Mouse (Mus musculus): ENCODE results near the gene Wdr92. TPM values are rescaled to one million over a fixed set of nuclear protein-coding genes. Genes with fewer than 3 reads are reported as not detected.

Wdr92 gene
- 30.0 and 31.0 TPM in 2 replicates for polyA plus RNA-seq (2016; fragmentation: Nextera tagmentation; extraction: Ambion mirVana)

GRCm38 (mm10) chr11:17181807-17182206 is at the start of gene Wdr92:
TSS of gene Wdr92 (plus strand) at chr11:17182107.
- WGBS = 90% methylated on average over 3 of the region's 3 CpGs

GRCm38 (mm10) chr11:17135638-17136037 is 46.3 kb upstream of the Wdr92 start:
- WGBS = 11% methylated on average over 6 of the region's 6 CpGs
- Histone ChIP-seq H3K36me3 (no peaks in the 10 kb centered on the region), H3K27me3 (ENCODE audit: low read depth, poor library complexity, severe bottlenecking) (peaks cover 5% of the 10 kb centered on the region; the same call in 1 of the 2 replicates), H3K27ac (replicated peaks) (no peak overlapping the region), H3K4me3 (no peak overlapping the region), H3K9me3 (replicated peaks) (no peaks in the 10 kb centered on the region), H3K4me1 (peaks cover 8% of the 10 kb centered on the region)
- no peak for DNase-seq (ENCODE audit: low spot score)

More at GRCm38 (mm10) chr11:17181807-17182206, at the start of gene Wdr92:
- no peak within 1 kb of the TSS for H3K27ac ChIP-seq (replicated peaks)
- H3K9me3 ChIP-seq (replicated peaks) = no peaks in the 10 kb centered on the region
- no peaks in the 10 kb centered on the region for H3K27me3 ChIP-seq (ENCODE audit: low read depth, poor library complexity, severe bottlenecking)
- H3K36me3 ChIP-seq = peaks cover 7% of the 10 kb centered on the region
- no peak for DNase-seq (ENCODE audit: low spot score)
- no peak within 1 kb of the TSS for H3K4me3 ChIP-seq
- H3K4me1 ChIP-seq = peaks cover 3% of the 10 kb centered on the region; the same call in 1 of the 2 replicates

GRCm38 (mm10) chr11:17138306-17139033 is 43.4 kb upstream of the Wdr92 start:
- Histone ChIP-seq H3K4me1 (peaks cover 8% of the 10 kb centered on the region), H3K36me3 (no peaks in the 10 kb centered on the region), H3K27me3 (ENCODE audit: low read depth, poor library complexity, severe bottlenecking) (peaks cover 5% of the 10 kb centered on the region; the same call in 1 of the 2 replicates), H3K4me3 (no peak overlapping the region), H3K27ac (replicated peaks) (no peak overlapping the region), H3K9me3 (replicated peaks) (no peaks in the 10 kb centered on the region)
- DNase-seq (ENCODE audit: low spot score) = no peak
- WGBS = 75% methylated on average over 6 of the region's 6 CpGs

- Histone ChIP-seq H3K4me1 (peaks cover 27% of the 10 kb centered on the region), H3K4me3 (peak within 1 kb of the TSS; percentile 98), H3K36me3 (no peaks in the 10 kb centered on the region), H3K27me3 (ENCODE audit: low read depth, poor library complexity, severe bottlenecking) (no peaks in the 10 kb centered on the region), H3K27ac (replicated peaks) (peak within 1 kb of the TSS; percentile 97), H3K9me3 (replicated peaks) (no peaks in the 10 kb centered on the region)
- peak; percentile 96 for DNase-seq (ENCODE audit: low spot score)
- WGBS = under 1% methylated on average over 89 of the region's 89 CpGs
Observed at GRCm38 (mm10) chr11:17158858-17159737, 22.8 kb upstream of the Wdr92 start, which contains the start of gene Ppp3r1. TSS of gene Ppp3r1 (plus strand) at chr11:17159263.

- Histone ChIP-seq H3K4me3 (peak overlapping the region; percentile 98), H3K4me1 (peaks cover 29% of the 10 kb centered on the region), H3K9me3 (replicated peaks) (no peaks in the 10 kb centered on the region), H3K27ac (replicated peaks) (peak overlapping the region; percentile 97), H3K27me3 (ENCODE audit: low read depth, poor library complexity, severe bottlenecking) (no peaks in the 10 kb centered on the region), H3K36me3 (no peaks in the 10 kb centered on the region)
- peak; percentile 59 for DNase-seq (ENCODE audit: low spot score)
- whole genome bisulfite sequencing = under 1% methylated on average over 38 of the region's 46 CpGs
Observed at GRCm38 (mm10) chr11:17159738-17160241, 22.1 kb upstream of the Wdr92 start.

- peak; percentile 46 for DNase-seq (ENCODE audit: low spot score)
- H3K27me3 ChIP-seq (ENCODE audit: low read depth, poor library complexity, severe bottlenecking) = no peaks in the 10 kb centered on the region
- peaks cover 29% of the 10 kb centered on the region for H3K4me1 ChIP-seq
- H3K9me3 ChIP-seq (replicated peaks) = no peaks in the 10 kb centered on the region
- peak overlapping the region; percentile 98 for H3K4me3 ChIP-seq
- WGBS = 3% methylated on average over 12 of the region's 12 CpGs
- no peaks in the 10 kb centered on the region for H3K36me3 ChIP-seq
- peak overlapping the region; percentile 97 for H3K27ac ChIP-seq (replicated peaks)
Observed at GRCm38 (mm10) chr11:17160242-17160641, 21.7 kb upstream of the Wdr92 start.

GRCm38 (mm10) chr11:17163956-17164355 is 18.0 kb upstream of the Wdr92 start:
- Histone ChIP-seq H3K4me3 (no peak overlapping the region), H3K27ac (replicated peaks) (no peak overlapping the region), H3K27me3 (ENCODE audit: low read depth, poor library complexity, severe bottlenecking) (no peaks in the 10 kb centered on the region), H3K36me3 (no peaks in the 10 kb centered on the region), H3K4me1 (peaks cover 22% of the 10 kb centered on the region), H3K9me3 (replicated peaks) (no peaks in the 10 kb centered on the region)
- no peak for DNase-seq (ENCODE audit: low spot score)
- WGBS = 75% methylated on average over 1 of the region's 1 CpGs

GRCm38 (mm10) chr11:17166627-17167026 is 15.3 kb upstream of the Wdr92 start:
- no peak overlapping the region for H3K4me3 ChIP-seq
- peaks cover 12% of the 10 kb centered on the region for H3K4me1 ChIP-seq
- 0 out of 2 replicates have a peak, but pooled peaks cover 2% of the 10 kb centered on the region for H3K36me3 ChIP-seq
- H3K9me3 ChIP-seq (replicated peaks) = no peaks in the 10 kb centered on the region
- no peak overlapping the region for H3K27ac ChIP-seq (replicated peaks)
- 86% methylated on average over 7 of the region's 7 CpGs for whole genome bisulfite sequencing
- no peaks in the 10 kb centered on the region for H3K27me3 ChIP-seq (ENCODE audit: low read depth, poor library complexity, severe bottlenecking)
- DNase-seq (ENCODE audit: low spot score) = no peak

- Histone ChIP-seq H3K9me3 (replicated peaks) (peaks cover 14% of the 10 kb centered on the region; the same call in 1 of the 2 replicates), H3K36me3 (peaks cover 26% of the 10 kb centered on the region), H3K4me3 (no peak overlapping the region), H3K4me1 (0 out of 2 replicates have a peak, but pooled peaks cover 4% of the 10 kb centered on the region), H3K27me3 (ENCODE audit: low read depth, poor library complexity, severe bottlenecking) (no peaks in the 10 kb centered on the region), H3K27ac (replicated peaks) (no peak overlapping the region)
- 93% methylated on average over 2 of the region's 2 CpGs for WGBS
- DNase-seq (ENCODE audit: low spot score) = no peak
Observed at GRCm38 (mm10) chr11:17169262-17169661, 12.6 kb upstream of the Wdr92 start.

GRCm38 (mm10) chr11:17170938-17171729 is 10.8 kb upstream of the Wdr92 start:
- WGBS = 95% methylated on average over 1 of the region's 1 CpGs

GRCm38 (mm10) chr11:17172300-17172699 is 9.6 kb upstream of the Wdr92 start:
- Histone ChIP-seq H3K36me3 (peaks cover 29% of the 10 kb centered on the region), H3K27me3 (ENCODE audit: low read depth, poor library complexity, severe bottlenecking) (no peaks in the 10 kb centered on the region), H3K4me1 (0 out of 2 replicates have a peak, but pooled peaks cover 4% of the 10 kb centered on the region), H3K4me3 (no peak overlapping the region), H3K27ac (replicated peaks) (no peak overlapping the region), H3K9me3 (replicated peaks) (peaks cover 21% of the 10 kb centered on the region; the same call in 1 of the 2 replicates)
- WGBS = 95% methylated on average over 4 of the region's 4 CpGs
- no peak for DNase-seq (ENCODE audit: low spot score)

More at GRCm38 (mm10) chr11:17170938-17171729, 10.8 kb upstream of the Wdr92 start:
- no peak for DNase-seq (ENCODE audit: low spot score)
- Histone ChIP-seq H3K27ac (replicated peaks) (no peak overlapping the region), H3K4me3 (no peak overlapping the region), H3K4me1 (0 out of 2 replicates have a peak, but pooled peaks cover 4% of the 10 kb centered on the region), H3K9me3 (replicated peaks) (peaks cover 17% of the 10 kb centered on the region; the same call in 1 of the 2 replicates), H3K27me3 (ENCODE audit: low read depth, poor library complexity, severe bottlenecking) (no peaks in the 10 kb centered on the region), H3K36me3 (peaks cover 29% of the 10 kb centered on the region)

GRCm38 (mm10) chr11:17176638-17177037 is 5.3 kb upstream of the Wdr92 start:
- H3K27me3 ChIP-seq (ENCODE audit: low read depth, poor library complexity, severe bottlenecking) = no peaks in the 10 kb centered on the region
- peaks cover 21% of the 10 kb centered on the region; the same call in 1 of the 2 replicates for H3K9me3 ChIP-seq (replicated peaks)
- 96% methylated on average over 1 of the region's 1 CpGs for WGBS
- H3K4me3 ChIP-seq = no peak overlapping the region
- no peak for DNase-seq (ENCODE audit: low spot score)
- no peaks in the 10 kb centered on the region for H3K4me1 ChIP-seq
- peaks cover 27% of the 10 kb centered on the region for H3K36me3 ChIP-seq
- no peak overlapping the region for H3K27ac ChIP-seq (replicated peaks)

Data from midbrain, embryonic 10.5 days (tissue).